Mouse (Mus musculus): ENCODE measurements around the gene Tm2d3. TPM values are rescaled to one million over a fixed set of nuclear protein-coding genes. Genes with fewer than 3 reads are reported as not detected.

Tm2d3 gene
- 68.3 and 68.5 TPM in 2 replicates for polyA plus RNA-seq (2014; fragmentation: Nextera tagmentation; extraction: Ambion mirVana)

DNA sequence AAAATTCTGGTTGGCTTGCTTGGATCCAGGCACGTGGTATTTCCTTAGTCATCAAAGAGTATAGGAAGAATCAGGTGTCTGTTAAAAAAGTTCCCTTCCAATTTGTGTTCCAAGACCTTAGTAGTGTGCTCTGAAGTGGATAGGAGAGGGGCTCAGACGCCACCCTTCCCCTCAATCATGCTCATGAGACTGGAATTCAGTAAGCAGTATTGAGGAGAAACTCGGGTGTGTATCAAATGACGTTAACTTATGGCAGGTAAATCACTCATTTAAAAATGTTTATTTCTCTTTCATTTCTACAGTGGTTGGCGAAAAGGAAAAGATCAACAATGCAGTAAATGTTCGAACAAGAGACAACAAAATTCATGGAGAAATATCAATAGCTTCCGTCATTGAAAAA is at the start of gene Tm2d3:
Gene Tm2d3 (plus strand): TSS at position 301 of the 400 bp plus-strand sequence.
- no peak for ATAC-seq (ENCODE audit: insufficient number of reproducible peaks, low FRiP score, low TSS enrichment, low read depth)
- no peak within 1 kb of the TSS for H3K4me3 ChIP-seq (ENCODE audit: low read depth, low read length)
- no peak within 1 kb of the TSS for H3K4me2 ChIP-seq (ENCODE audit: low read depth, severe bottlenecking)
- H3K27me3 ChIP-seq (ENCODE audit: control insufficient read depth, insufficient read depth, low read length), result no peaks in the 10 kb centered on the region
- no peak within 1 kb of the TSS for H3K9ac ChIP-seq (ENCODE audit: low read length)
- DNase-seq (ENCODE audit: low spot score), result no peak
- WGBS, result 89% methylated on average over 7 of the region's 7 CpGs
- no peaks in the 10 kb centered on the region for H3K9me3 ChIP-seq (ENCODE audit: control insufficient read depth, low read length)
- H3K4me1 ChIP-seq (ENCODE audit: control insufficient read depth, insufficient read depth, low read length), result peaks cover 8% of the 10 kb centered on the region
- H3K27ac ChIP-seq (replicated peaks; ENCODE audit: low read depth, low read length), result no peak within 1 kb of the TSS
- H3K36me3 ChIP-seq (ENCODE audit: control insufficient read depth, insufficient read depth, low read length), result no peaks in the 10 kb centered on the region

DNA sequence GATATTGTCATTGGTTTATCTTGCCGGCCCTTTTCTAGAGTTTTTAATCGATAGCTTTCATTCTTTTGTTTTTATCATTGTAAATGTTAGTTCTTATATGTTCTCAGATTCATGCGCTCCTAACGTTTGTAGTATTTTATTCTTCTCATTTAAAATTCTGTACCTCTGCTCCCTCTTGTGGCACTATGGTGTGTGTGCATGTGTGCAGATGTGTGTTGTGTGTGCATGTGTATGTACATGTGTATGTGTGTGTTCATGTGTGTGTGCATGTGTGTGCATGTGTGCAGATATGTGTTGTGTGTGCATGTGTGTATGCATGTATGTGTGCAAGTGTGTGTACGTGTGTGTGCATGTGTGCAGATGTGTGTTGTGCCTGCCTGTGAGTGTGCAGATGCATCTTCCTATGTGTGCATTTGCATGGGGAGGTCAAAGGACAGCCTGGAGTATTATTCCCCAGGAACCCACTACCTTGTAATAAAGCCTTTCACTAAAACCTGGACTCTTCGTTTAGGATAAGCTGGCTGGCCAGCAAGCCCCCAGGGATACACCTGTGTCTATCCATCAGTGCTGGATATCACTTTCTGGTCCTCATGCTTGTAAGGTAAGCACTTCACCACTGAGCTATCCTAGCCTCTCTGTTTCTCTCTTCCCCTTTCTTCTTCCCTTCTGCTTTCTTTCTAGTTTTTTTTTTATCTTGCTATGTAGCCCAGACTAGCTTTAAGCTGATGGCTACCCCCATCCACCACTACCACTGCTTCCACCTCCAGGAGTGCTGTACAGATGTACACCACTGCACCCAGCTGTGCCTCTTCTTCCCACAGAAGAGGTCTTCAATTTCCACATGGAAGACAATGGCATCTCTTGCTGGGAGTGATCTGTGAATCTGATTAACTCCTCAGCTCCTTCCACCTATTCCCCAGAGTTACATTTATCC is 48.3 kb upstream of the Tm2d3 start:
- H3K4me3 ChIP-seq (ENCODE audit: low read depth, low read length), result no peak overlapping the region
- no peak overlapping the region for H3K27ac ChIP-seq (replicated peaks; ENCODE audit: low read depth, low read length)
- no peak overlapping the region for H3K9ac ChIP-seq (ENCODE audit: low read length)
- no peaks in the 10 kb centered on the region for H3K4me1 ChIP-seq (ENCODE audit: control insufficient read depth, insufficient read depth, low read length)
- no peak for ATAC-seq (ENCODE audit: insufficient number of reproducible peaks, low FRiP score, low TSS enrichment, low read depth)
- H3K36me3 ChIP-seq (ENCODE audit: control insufficient read depth, insufficient read depth, low read length), result no peaks in the 10 kb centered on the region
- WGBS, result 77% methylated on average over 6 of the region's 6 CpGs
- no peaks in the 10 kb centered on the region for H3K9me3 ChIP-seq (ENCODE audit: control insufficient read depth, low read length)
- no peak for DNase-seq (ENCODE audit: low spot score)
- H3K27me3 ChIP-seq (ENCODE audit: control insufficient read depth, insufficient read depth, low read length), result no peaks in the 10 kb centered on the region
- H3K4me2 ChIP-seq (ENCODE audit: low read depth, severe bottlenecking), result no peak overlapping the region

DNA sequence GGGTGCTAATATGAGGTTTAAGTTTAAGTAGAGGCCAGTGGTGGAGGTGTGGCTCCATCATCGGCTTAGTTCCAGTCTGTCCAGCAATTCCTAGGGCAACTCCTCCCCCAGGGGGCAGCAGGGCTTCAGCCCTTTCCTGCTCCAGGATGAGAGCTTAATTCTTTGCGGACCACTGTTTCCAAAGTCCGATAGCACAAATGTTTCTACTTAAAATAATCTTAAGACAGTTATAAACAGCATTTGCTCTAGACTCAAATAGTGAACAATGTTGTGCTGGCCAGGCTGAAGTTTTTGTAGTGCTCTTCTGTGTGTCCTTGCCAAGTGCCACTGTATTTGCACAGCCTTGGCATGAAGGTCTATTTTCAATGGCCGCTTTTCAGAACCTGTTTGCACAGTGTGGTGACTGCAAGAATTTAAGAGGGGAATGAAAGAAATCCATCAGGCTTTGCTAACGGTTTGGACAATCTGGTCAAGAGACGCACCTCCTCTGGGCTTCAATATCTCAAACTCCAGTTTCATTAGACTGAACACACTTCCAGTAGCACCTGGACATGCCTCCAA is 47.0 kb upstream of the Tm2d3 start:
- H3K27me3 ChIP-seq (ENCODE audit: control insufficient read depth, insufficient read depth, low read length), result no peaks in the 10 kb centered on the region
- 40% methylated on average over 6 of the region's 6 CpGs for WGBS

DNA sequence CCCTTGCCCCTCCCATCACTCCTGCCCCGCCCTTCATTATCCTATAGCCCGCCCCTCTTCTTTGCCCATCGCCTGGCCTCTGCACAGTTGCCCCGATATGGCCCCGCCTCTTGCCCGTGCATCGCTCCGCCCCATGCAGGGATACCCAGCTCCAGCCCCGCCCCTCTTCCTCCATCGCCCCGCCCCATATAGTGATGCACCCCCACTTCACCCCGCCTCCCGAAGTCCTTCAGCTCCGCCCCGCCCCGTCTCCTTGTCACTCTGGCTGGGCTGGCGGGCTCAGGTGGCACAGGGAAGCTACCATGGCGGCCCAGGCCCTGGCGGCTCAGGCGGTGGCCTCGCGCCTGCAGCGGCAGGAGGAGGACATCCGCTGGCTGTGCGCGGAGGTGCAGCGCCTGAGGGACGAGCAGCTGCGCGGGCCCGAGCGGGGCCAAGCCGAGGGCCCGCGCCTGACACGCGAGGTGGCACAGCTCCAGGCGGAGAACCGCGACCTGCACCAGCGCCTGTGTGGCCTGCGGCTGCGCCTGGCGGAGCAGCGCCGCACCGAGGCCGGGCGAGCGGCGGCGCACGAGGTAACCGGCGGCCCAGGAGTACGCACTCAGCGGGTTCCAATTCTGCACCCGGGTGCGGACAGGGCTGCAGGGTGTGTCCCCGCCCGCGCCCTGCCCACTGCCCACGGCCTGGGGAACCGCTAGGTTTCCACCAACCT is 46.2 kb upstream of the Tm2d3 start, which contains the start of gene Tarsl2:
Gene Tarsl2 (plus strand): TSS at position 256 of the 709 bp plus-strand sequence.
- Histone ChIP-seq H3K4me2 (ENCODE audit: low read depth, severe bottlenecking) (peak within 1 kb of the TSS; percentile 63), H3K4me1 (ENCODE audit: control insufficient read depth, insufficient read depth, low read length) (no peaks in the 10 kb centered on the region), H3K27ac (replicated peaks; ENCODE audit: low read depth, low read length) (no peak within 1 kb of the TSS), H3K9me3 (ENCODE audit: control insufficient read depth, low read length) (no peaks in the 10 kb centered on the region), H3K4me3 (ENCODE audit: low read depth, low read length) (peak within 1 kb of the TSS; percentile 45), H3K36me3 (ENCODE audit: control insufficient read depth, insufficient read depth, low read length) (peaks cover 2% of the 10 kb centered on the region; the same call in 1 of the 2 replicates), H3K9ac (ENCODE audit: low read length) (peak within 1 kb of the TSS; percentile 44), H3K27me3 (ENCODE audit: control insufficient read depth, insufficient read depth, low read length) (no peaks in the 10 kb centered on the region)
- DNase-seq (ENCODE audit: low spot score) (peak; percentile 95), ATAC-seq (ENCODE audit: insufficient number of reproducible peaks, low FRiP score, low TSS enrichment, low read depth) (peak; percentile 93)
- under 1% methylated on average over 61 of the region's 64 CpGs for WGBS

More for the DNA sequence above, 47.0 kb upstream of the Tm2d3 start:
- no peak overlapping the region for H3K9ac ChIP-seq (ENCODE audit: low read length)
- no peaks in the 10 kb centered on the region for H3K9me3 ChIP-seq (ENCODE audit: control insufficient read depth, low read length)
- H3K36me3 ChIP-seq (ENCODE audit: control insufficient read depth, insufficient read depth, low read length), result no peaks in the 10 kb centered on the region; the same call in 1 of the 2 replicates
- H3K4me2 ChIP-seq (ENCODE audit: low read depth, severe bottlenecking), result peak overlapping the region; percentile 63
- DNase-seq (ENCODE audit: low spot score) (no peak), ATAC-seq (ENCODE audit: insufficient number of reproducible peaks, low FRiP score, low TSS enrichment, low read depth) (no peak)
- no peaks in the 10 kb centered on the region for H3K4me1 ChIP-seq (ENCODE audit: control insufficient read depth, insufficient read depth, low read length)
- no peak overlapping the region for H3K27ac ChIP-seq (replicated peaks; ENCODE audit: low read depth, low read length)
- peak overlapping the region; percentile 45; the same call in 1 of the 2 replicates for H3K4me3 ChIP-seq (ENCODE audit: low read depth, low read length)

DNA sequence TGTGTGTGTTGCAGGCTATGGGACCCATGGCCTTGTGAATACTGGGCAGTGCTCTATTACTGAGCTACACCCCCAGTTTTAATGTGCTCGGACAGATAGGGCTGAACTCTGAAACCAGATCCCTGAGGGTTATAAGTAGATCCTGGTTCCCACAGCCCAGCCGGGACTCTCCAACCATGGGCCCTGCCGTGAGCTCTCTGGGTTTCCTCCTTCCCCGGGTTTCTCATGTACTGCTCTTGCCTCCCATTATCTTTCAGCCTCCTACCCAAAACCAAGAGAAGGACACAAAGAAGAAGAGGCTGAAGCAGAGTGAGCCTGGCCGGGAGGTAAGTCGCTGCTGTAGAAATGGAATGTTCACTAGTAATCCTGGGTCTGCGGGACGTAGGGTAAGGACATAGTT is 45.0 kb upstream of the Tm2d3 start:
- Histone ChIP-seq H3K9ac (ENCODE audit: low read length) (no peak overlapping the region), H3K4me3 (ENCODE audit: low read depth, low read length) (no peak overlapping the region), H3K4me1 (ENCODE audit: control insufficient read depth, insufficient read depth, low read length) (no peaks in the 10 kb centered on the region), H3K36me3 (ENCODE audit: control insufficient read depth, insufficient read depth, low read length) (peaks cover 2% of the 10 kb centered on the region; the same call in 1 of the 2 replicates), H3K4me2 (ENCODE audit: low read depth, severe bottlenecking) (no peak overlapping the region), H3K27ac (replicated peaks; ENCODE audit: low read depth, low read length) (no peak overlapping the region), H3K27me3 (ENCODE audit: control insufficient read depth, insufficient read depth, low read length) (no peaks in the 10 kb centered on the region), H3K9me3 (ENCODE audit: control insufficient read depth, low read length) (no peaks in the 10 kb centered on the region)
- 87% methylated on average over 8 of the region's 8 CpGs for WGBS
- no peak for DNase-seq (ENCODE audit: low spot score)
- ATAC-seq (ENCODE audit: insufficient number of reproducible peaks, low FRiP score, low TSS enrichment, low read depth), result no peak

DNA sequence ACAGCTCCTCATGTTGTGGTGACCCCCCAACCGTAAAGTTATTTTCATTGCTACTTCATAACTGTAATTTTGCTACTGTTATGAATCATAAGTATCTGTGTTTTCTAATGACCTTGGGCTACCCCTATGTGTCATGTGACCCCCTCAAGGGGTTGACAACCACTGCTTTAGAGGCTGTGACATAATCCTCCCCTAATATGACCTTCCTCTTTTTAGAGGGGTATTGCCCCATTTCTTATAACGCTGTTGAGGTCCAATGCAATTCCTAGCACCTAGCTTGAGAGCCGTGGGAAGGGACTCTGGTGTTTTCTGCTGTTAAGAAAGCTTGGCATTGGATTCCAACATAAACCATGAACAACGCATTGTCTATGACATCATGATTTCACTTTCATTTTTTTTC is 40.3 kb upstream of the Tm2d3 start:
- H3K4me3 ChIP-seq (ENCODE audit: low read depth, low read length), result no peak overlapping the region
- H3K36me3 ChIP-seq (ENCODE audit: control insufficient read depth, insufficient read depth, low read length), result peaks cover 2% of the 10 kb centered on the region; the same call in 1 of the 2 replicates
- no peaks in the 10 kb centered on the region for H3K4me1 ChIP-seq (ENCODE audit: control insufficient read depth, insufficient read depth, low read length)
- 89% methylated on average over 4 of the region's 4 CpGs for WGBS
- H3K27ac ChIP-seq (replicated peaks; ENCODE audit: low read depth, low read length), result no peak overlapping the region
- H3K9ac ChIP-seq (ENCODE audit: low read length), result no peak overlapping the region
- H3K9me3 ChIP-seq (ENCODE audit: control insufficient read depth, low read length), result no peaks in the 10 kb centered on the region
- no peak overlapping the region for H3K4me2 ChIP-seq (ENCODE audit: low read depth, severe bottlenecking)
- ATAC-seq (ENCODE audit: insufficient number of reproducible peaks, low FRiP score, low TSS enrichment, low read depth) (no peak), DNase-seq (ENCODE audit: low spot score) (no peak)
- H3K27me3 ChIP-seq (ENCODE audit: control insufficient read depth, insufficient read depth, low read length), result no peaks in the 10 kb centered on the region

DNA sequence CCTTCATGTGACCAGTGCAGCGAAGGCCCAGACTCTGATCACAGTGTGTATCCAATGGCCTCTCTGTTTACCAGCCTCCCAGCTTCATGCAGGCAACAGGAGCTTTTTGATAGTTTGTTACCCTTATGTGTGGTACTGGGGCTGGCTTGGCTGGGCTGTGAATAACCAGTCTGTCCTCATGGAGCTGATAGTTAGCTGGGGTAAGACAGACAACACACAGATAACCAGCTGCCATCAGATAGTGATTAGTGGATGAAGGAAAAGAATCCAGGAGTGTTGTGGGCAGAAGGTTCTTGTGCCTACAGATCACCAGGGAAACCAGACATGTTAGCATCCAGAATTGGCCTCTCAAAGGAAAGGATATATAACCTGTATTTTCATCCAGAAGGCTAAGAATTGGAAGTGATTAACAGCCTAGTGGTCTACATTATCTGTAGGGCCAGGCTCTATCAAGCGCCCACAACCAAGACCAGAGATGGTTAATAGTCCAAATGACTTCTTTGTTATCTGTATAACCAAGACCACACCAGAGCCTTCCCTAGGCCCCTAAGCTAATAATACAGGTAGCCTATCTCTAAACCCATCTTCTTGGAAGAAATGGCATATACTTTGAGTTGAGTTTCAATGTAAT is 33.4 kb upstream of the Tm2d3 start:
- no peak overlapping the region for H3K27ac ChIP-seq (replicated peaks; ENCODE audit: low read depth, low read length)
- H3K4me2 ChIP-seq (ENCODE audit: low read depth, severe bottlenecking), result no peak overlapping the region
- H3K36me3 ChIP-seq (ENCODE audit: control insufficient read depth, insufficient read depth, low read length), result no peaks in the 10 kb centered on the region; the same call in none of the 2 replicates
- DNase-seq (ENCODE audit: low spot score) (no peak), ATAC-seq (ENCODE audit: insufficient number of reproducible peaks, low FRiP score, low TSS enrichment, low read depth) (no peak)
- WGBS, result 94% methylated on average over 2 of the region's 2 CpGs
- H3K9ac ChIP-seq (ENCODE audit: low read length), result no peak overlapping the region
- H3K4me1 ChIP-seq (ENCODE audit: control insufficient read depth, insufficient read depth, low read length), result no peaks in the 10 kb centered on the region
- no peaks in the 10 kb centered on the region for H3K27me3 ChIP-seq (ENCODE audit: control insufficient read depth, insufficient read depth, low read length)
- no peaks in the 10 kb centered on the region for H3K9me3 ChIP-seq (ENCODE audit: control insufficient read depth, low read length)
- H3K4me3 ChIP-seq (ENCODE audit: low read depth, low read length), result no peak overlapping the region
